Mouse (Mus musculus) limb, embryonic 14.5 days (tissue): ENCODE measurements at regions not wholly inside any gene's neighbourhood (a gene's known extent, or its start where the extent isn't known, plus 50 kb on each side); places are given as distances from the start of the nearest gene placed in this dataset.

Experiments
- ATAC-seq: fragments of 200-750 bp; cut with Nextera tagmentation; 2 replicates; pipeline ENCODE4 v1.8.0; 2017; ENCODE audit warnings: low read depth, moderate number of reproducible peaks, moderate TSS enrichment; ENCODE audit not compliant: low FRiP score
- DNase-seq: peaks from one replicate; pipeline ENCODE4 v3.0.0-alpha.2; 2015; ENCODE audit warnings: low spot score
- H3K27ac ChIP-seq: fragments of 300-500 bp; sonication (generic); replicated peaks from 2 replicates; pipeline ENCODE4 v1.5.1; 2014; ENCODE audit warnings: low read depth, mild to moderate bottlenecking, low read length, moderate library complexity, mixed read lengths
- H3K27me3 ChIP-seq: fragments of 300-500 bp; sonication (generic); 2 replicates; pipeline ENCODE4 v1.6.1; 2014; ENCODE audit warnings: low read length, mixed read lengths; ENCODE audit not compliant: control insufficient read depth, insufficient read depth
- H3K36me3 ChIP-seq: fragments of 300-500 bp; sonication (generic); 2 replicates; pipeline ENCODE4 v1.6.1; 2014; ENCODE audit warnings: mild to moderate bottlenecking, low read length, moderate library complexity, mixed read lengths; ENCODE audit not compliant: control insufficient read depth, insufficient read depth
- H3K4me1 ChIP-seq: fragments of 300-500 bp; sonication (generic); 2 replicates; pipeline ENCODE4 v1.6.1; 2014; ENCODE audit warnings: antibody characterized with exemption, low read length, mixed read lengths; ENCODE audit not compliant: control insufficient read depth, insufficient read depth
- H3K4me2 ChIP-seq: fragments of 300-500 bp; sonication (generic); replicated peaks from 2 replicates; pipeline ENCODE4 v1.6.1; 2014; ENCODE audit warnings: low read depth, mild to moderate bottlenecking, low read length, moderate library complexity; ENCODE audit not compliant: severe bottlenecking
- H3K4me3 ChIP-seq: fragments of 300-500 bp; sonication (generic); replicated peaks from 2 replicates; pipeline ENCODE4 v1.5.1; 2014; ENCODE audit warnings: low read length
- H3K9ac ChIP-seq: fragments of 300-500 bp; sonication (generic); 2 replicates; pipeline ENCODE4 v1.6.1; 2014; ENCODE audit warnings: mild to moderate bottlenecking, low read depth, low read length, moderate library complexity; ENCODE audit not compliant: severe bottlenecking
- H3K9me3 ChIP-seq: fragments of 300-500 bp; sonication (generic); 2 replicates; pipeline ENCODE4 v1.6.1; 2016; ENCODE audit warnings: low read length; ENCODE audit not compliant: control insufficient read depth
- POLR2A ChIP-seq: fragments of 200-500 bp; IDR thresholded peaks from 2 replicates; pipeline ENCODE4 v1.8.0; 2012; ENCODE audit warnings: inconsistent platforms, mild to moderate bottlenecking, moderate library complexity, borderline replicate concordance; ENCODE audit not compliant: insufficient read depth, insufficient read length; ENCODE audit errors: extremely low read depth
- WGBS: fragments of 180-500 bp; shearing (Covaris S2); extraction: QIAGEN DNeasy Blood & Tissue Kit; methylation state at CpG from one replicate; pipeline ENCODE4 v1.1.7; 2014; 5-methylcytosine and 5-hydroxymethylcytosine counted together

GRCm38 (mm10) chr10:100868360-100868916 lies 278.2 kb downstream of the 1700017N19Rik start:
- Histone ChIP-seq H3K9ac (no peak overlapping the region), H3K4me1 (no peaks in the 10 kb centered on the region), H3K27me3 (no peaks in the 10 kb centered on the region), H3K36me3 (no peaks in the 10 kb centered on the region), H3K27ac (no peak overlapping the region), H3K9me3 (no peaks in the 10 kb centered on the region), H3K4me2 (no peak overlapping the region), H3K4me3 (no peak overlapping the region)
- 43% methylated on average over 3 of the region's 3 CpGs for WGBS
- TF ChIP-seq POLR2A, result no peak
- DNase-seq, result no peak
- no peak for ATAC-seq

- DNase-seq, result no peak
- no peak for ATAC-seq
- Histone ChIP-seq H3K4me2 (no peak overlapping the region), H3K27me3 (no peaks in the 10 kb centered on the region), H3K4me3 (no peak overlapping the region), H3K36me3 (no peaks in the 10 kb centered on the region), H3K9ac (no peak overlapping the region), H3K27ac (no peak overlapping the region), H3K9me3 (no peaks in the 10 kb centered on the region), H3K4me1 (no peaks in the 10 kb centered on the region)
- WGBS, result 77% methylated on average over 2 of the region's 2 CpGs
- no peak for TF ChIP-seq POLR2A
Measured at GRCm38 (mm10) chr10:100882584-100882983, 292.3 kb downstream of the 1700017N19Rik start.

GRCm38 (mm10) chr10:100922976-100923375 lies 332.7 kb downstream of the 1700017N19Rik start:
- Histone ChIP-seq H3K4me2 (no peak overlapping the region), H3K9me3 (no peaks in the 10 kb centered on the region), H3K4me1 (no peaks in the 10 kb centered on the region), H3K9ac (no peak overlapping the region), H3K4me3 (no peak overlapping the region), H3K27ac (no peak overlapping the region), H3K36me3 (no peaks in the 10 kb centered on the region), H3K27me3 (no peaks in the 10 kb centered on the region)
- 86% methylated on average over 2 of the region's 2 CpGs for WGBS
- TF ChIP-seq POLR2A, result no peak
- no peak for DNase-seq
- ATAC-seq, result no peak

GRCm38 (mm10) chr10:100927086-100927485 lies 336.8 kb downstream of the 1700017N19Rik start:
- Histone ChIP-seq H3K4me1 (no peaks in the 10 kb centered on the region), H3K9ac (no peak overlapping the region), H3K27ac (no peak overlapping the region), H3K4me3 (no peak overlapping the region), H3K4me2 (no peak overlapping the region), H3K36me3 (no peaks in the 10 kb centered on the region), H3K27me3 (no peaks in the 10 kb centered on the region), H3K9me3 (no peaks in the 10 kb centered on the region)
- no peak for TF ChIP-seq POLR2A
- DNase-seq, result no peak
- 71% methylated on average over 3 of the region's 3 CpGs for WGBS
- ATAC-seq, result no peak

GRCm38 (mm10) chr10:100931739-100932138 lies 341.5 kb downstream of the 1700017N19Rik start:
- Histone ChIP-seq H3K36me3 (no peaks in the 10 kb centered on the region), H3K27me3 (no peaks in the 10 kb centered on the region), H3K27ac (no peak overlapping the region), H3K9ac (no peak overlapping the region), H3K4me3 (no peak overlapping the region), H3K4me2 (no peak overlapping the region), H3K9me3 (no peaks in the 10 kb centered on the region), H3K4me1 (no peaks in the 10 kb centered on the region)
- DNase-seq (no peak), ATAC-seq (no peak)
- no peak for TF ChIP-seq POLR2A
- 85% methylated on average over 1 of the region's 1 CpGs for WGBS

- WGBS, result 83% methylated on average over 9 of the region's 9 CpGs
- no peak overlapping the region for H3K4me3 ChIP-seq
- H3K9me3 ChIP-seq, result no peaks in the 10 kb centered on the region
- H3K9ac ChIP-seq, result no peak overlapping the region
- H3K27me3 ChIP-seq, result no peaks in the 10 kb centered on the region
- no peaks in the 10 kb centered on the region for H3K4me1 ChIP-seq
- ATAC-seq (no peak), DNase-seq (no peak)
- no peak for TF ChIP-seq POLR2A
- H3K4me2 ChIP-seq, result no peak overlapping the region
- no peaks in the 10 kb centered on the region for H3K36me3 ChIP-seq
- no peak overlapping the region for H3K27ac ChIP-seq
Measured at GRCm38 (mm10) chr10:100958371-100958770, 368.1 kb downstream of the 1700017N19Rik start.
